Mouse (Mus musculus): ENCODE results near the gene Gm20883. TPM values are rescaled to one million over a fixed set of nuclear protein-coding genes. Genes with fewer than 3 reads are reported as not detected.
"Not testable (repeated sequence)": the region's sequence is repeated elsewhere in the genome, so short reads cannot be mapped to it uniquely, and the experiment has no call there.

Gene Gm20883
- not detected in 2 replicates for polyA plus RNA-seq (2012; rRNA removed)

DNA sequence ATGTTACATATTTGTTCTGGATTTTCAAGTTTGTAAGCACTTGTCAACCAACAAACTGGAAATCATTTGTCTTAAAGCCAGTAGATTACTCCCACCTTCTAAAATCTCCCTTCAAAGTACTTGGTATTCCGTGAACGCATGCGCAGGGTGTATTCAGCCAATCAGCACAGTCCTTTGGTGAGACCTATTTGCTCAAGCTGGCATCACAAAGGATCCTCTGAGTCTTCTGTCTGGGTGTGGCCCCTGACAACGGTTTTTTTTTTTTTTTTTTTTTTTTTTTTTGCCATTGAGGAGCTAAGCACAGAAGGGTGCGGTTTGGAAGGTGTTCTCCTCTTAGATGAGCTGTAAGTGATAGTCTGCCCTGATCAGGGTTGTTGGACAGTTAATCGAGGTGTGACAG is at the start of gene Gm20883:
Gene Gm20883 (plus strand): TSS at position 301 of the 400 bp plus-strand sequence.
- not testable (repeated sequence) for DNase-seq (ENCODE audit: low read depth)

Measured in brain, embryonic 14.5 days (tissue).